Comparison of ENCODE assay signal across 8 mouse cellular contexts in the genomic region with DNA sequence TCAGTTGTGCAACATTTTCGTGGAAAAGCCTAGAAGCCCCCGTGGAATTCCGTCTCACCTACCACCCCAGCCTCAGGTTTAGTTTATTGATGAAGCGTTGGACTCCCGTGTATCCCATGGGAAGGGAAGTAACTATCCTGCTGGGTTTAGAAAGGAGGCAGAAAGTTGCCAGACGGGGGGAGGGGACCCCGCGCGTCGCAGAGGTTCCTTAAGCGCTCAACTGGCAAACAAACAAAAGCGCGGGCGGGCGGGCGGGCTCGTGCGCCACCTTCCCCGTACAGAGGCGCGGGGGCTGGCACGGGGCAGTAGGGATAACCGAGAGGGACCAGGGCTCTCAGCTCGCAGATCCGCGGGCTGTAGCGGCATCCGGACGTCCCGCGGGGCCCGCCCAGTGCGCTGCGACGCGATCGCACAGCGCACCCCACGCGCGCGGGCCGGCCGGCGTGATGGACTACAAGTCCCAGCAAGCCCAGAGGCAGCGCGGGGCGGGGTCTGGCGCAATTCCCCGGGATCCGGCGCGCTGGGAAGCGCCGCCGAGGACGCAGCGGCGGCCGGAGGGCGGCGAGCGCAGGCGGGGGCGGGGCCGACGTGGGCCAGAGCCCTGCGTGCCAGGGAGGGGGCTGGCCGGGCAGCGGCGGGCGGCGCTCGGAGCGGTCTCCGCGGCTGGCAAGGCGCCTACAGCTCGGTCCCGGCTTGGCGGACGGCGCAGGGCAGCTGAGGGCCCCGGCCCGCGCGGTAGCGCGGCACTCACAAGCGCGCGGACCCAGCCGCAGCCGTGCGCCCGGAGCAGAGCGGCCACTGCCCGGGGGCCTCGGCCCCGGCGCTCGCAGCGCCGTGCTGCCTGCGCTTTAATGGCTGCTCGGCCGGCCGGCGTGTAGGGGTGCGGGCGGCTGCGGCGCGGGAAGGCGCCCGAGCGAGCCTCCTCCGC. TPM values are rescaled to one million over a fixed set of nuclear protein-coding genes. Genes with fewer than 3 reads are reported as not detected.
DNase-seq lines count a peak whose midpoint lies in the region; ATAC-seq lines count a peak whose summit lies in the region.

Gene Agap1 (plus strand): TSS at position 611 of the 928 bp plus-strand sequence.

- peak; percentile 98 for DNase-seq in adrenal gland, adult (ENCODE audit: inconsistent age in 2 of 2, low spot score in 1 of 2)
- DNase-seq in embryo, embryonic 10 days (ENCODE audit: low spot score) = peak; percentile 91
- DNase-seq in gastrocnemius, postnatal 10 days = peak; percentile 98
- peak; percentile 47 for DNase-seq in hindlimb bud, embryonic 11.5 days (ENCODE audit: extremely low spot score, low read depth, low spot score)
- DNase-seq in left cerebral cortex, adult 8-10 months (ENCODE audit: low spot score in 2 of 2) = peak; percentile 84 to 95
- DNase-seq in right cerebral cortex, postnatal 10 days (ENCODE audit: low spot score in 2 of 2) = peak; percentile 95 to 96
- peak; percentile 97 for DNase-seq in urinary bladder, postnatal 14 days (ENCODE audit: low spot score)

- peak; percentile 93 for ATAC-seq in megakaryocyte, adult 5-6 weeks (ENCODE audit: poor library complexity, severe bottlenecking)

RNA-seq across cellular contexts. Expression of gene Agap1, which starts in this region (rescaled TPM):
- 10 to 100 TPM; 49.5 to 59.1 TPM for total RNA-seq in gastrocnemius, postnatal 10 days (2021)
- total RNA-seq in left cerebral cortex, adult 8-10 months (2022) = 100 to 1,000 TPM; 269 to 335 (median 295) TPM
- 7.9 and 9.1 TPM in 2 replicates for total RNA-seq in megakaryocyte, adult 5-6 weeks (2015)
- total RNA-seq in megakaryocyte, adult 5-6 weeks (2017) = 4.0 and 8.1 TPM in 2 replicates

Comparison
In these comparisons a context has a peak if more than half of its experiments do, and no peak if none do; other contexts are left out.
1. Peak in every context shown above with its lines: DNase-seq and ATAC-seq.
2. RNA of gene Agap1 (total RNA-seq): 269 to 335 TPM in left cerebral cortex, adult 8-10 months and 49.5 to 59.1 TPM in gastrocnemius, postnatal 10 days; 4.0 to 9.1 TPM in megakaryocyte, adult 5-6 weeks; every median in the first group is over 4 times any median in the second.
3. RNA of gene Agap1 (total RNA-seq): 269 to 335 TPM in left cerebral cortex, adult 8-10 months; 49.5 to 59.1 TPM in gastrocnemius, postnatal 10 days; every median in the first group is over 4 times any median in the second.
4. DNase-seq: peak in every context shown above with its lines; median percentile 98 in adrenal gland, adult; 98 in gastrocnemius, postnatal 10 days; 97 in urinary bladder, postnatal 14 days; 96 in right cerebral cortex, postnatal 10 days; 91 in embryo, embryonic 10 days; 90 in left cerebral cortex, adult 8-10 months; 47 in hindlimb bud, embryonic 11.5 days.